Mouse (Mus musculus): ENCODE data around the gene Lef1. TPM values are rescaled to one million over a fixed set of nuclear protein-coding genes. Genes with fewer than 3 reads are reported as not detected.

Gene Lef1
- total and polyA plus RNA-seq, 3 experiments = 0.18 to 0.54 TPM; not detected in 1

GRCm38 (mm10) chr3:131156377-131156776, 46.1 kb downstream of the Lef1 start:
- TF ChIP-seq MXI1 (IDR thresholded peaks at IDR 0.05; ENCODE audit: low read depth, low read length) = no peak
- TF ChIP-seq ZC3H11A (IDR thresholded peaks at IDR 0.05; ENCODE audit: low read depth, low read length) = no peak
- TF ChIP-seq SIN3A (IDR thresholded peaks at IDR 0.05; ENCODE audit: low read length) = no peak
- no peak for TF ChIP-seq EP300 (IDR thresholded peaks at IDR 0.05; ENCODE audit: low read depth in 1 of 2, low read length in 2 of 2)
- no peak for TF ChIP-seq CHD1 (IDR thresholded peaks at IDR 0.05; ENCODE audit: low read depth, low read length)
- TF ChIP-seq MAFK (IDR thresholded peaks at IDR 0.05; ENCODE audit: borderline replicate concordance, low read depth, low read length) = no peak
- no peak for TF ChIP-seq POLR2AphosphoS2 (IDR thresholded peaks at IDR 0.05; ENCODE audit: low read length)
- no peak for TF ChIP-seq ELF1 (IDR thresholded peaks at IDR 0.05; ENCODE audit: low read depth, low read length)
- TF ChIP-seq TBP (IDR thresholded peaks at IDR 0.05; ENCODE audit: low read depth, low read length) = no peak
- TF ChIP-seq JUND (IDR thresholded peaks at IDR 0.05; ENCODE audit: low read depth, low read length) = no peak
- no peak for TF ChIP-seq CTCF (IDR thresholded peaks at IDR 0.05 in 2 of 3, conservative IDR thresholded peaks at IDR 0.05 in 1 of 3; ENCODE audit: control insufficient read depth in 1 of 3, insufficient read depth in 1 of 3, low read depth in 2 of 3, low read length in 3 of 3, poor library complexity in 1 of 3, severe bottlenecking in 1 of 3)
- TF ChIP-seq NRF1 (IDR thresholded peaks at IDR 0.05; ENCODE audit: insufficient read depth, low read depth, low read length, poor library complexity, severe bottlenecking) = no peak
- Histone ChIP-seq H3K27ac (ENCODE audit: control insufficient read depth, low read depth, low read length) (no peak overlapping the region), H3K36me3 (ENCODE audit: control insufficient read depth in 1 of 2, insufficient read depth in 2 of 2, low read length in 2 of 2) (no peaks in the 10 kb centered on the region), H3K4me3 (ENCODE audit: control insufficient read depth in 1 of 2, insufficient read depth in 1 of 2, low read depth in 2 of 2, low read length in 2 of 2) (no peak overlapping the region), H3K4me1 (ENCODE audit: control insufficient read depth in 1 of 2, insufficient read depth in 2 of 2, low read length in 2 of 2) (no peaks in the 10 kb centered on the region), H3K79me2 (ENCODE audit: control insufficient read depth, insufficient read depth, low read length, poor library complexity) (no peaks in the 10 kb centered on the region), H3K9ac (ENCODE audit: control insufficient read depth, low read depth, low read length, poor library complexity, severe bottlenecking) (no peak overlapping the region), H3K27me3 (ENCODE audit: control insufficient read depth in 1 of 2, insufficient read depth in 2 of 2, low read length in 2 of 2) (no peaks in the 10 kb centered on the region), H3K9me3 (replicated peaks; ENCODE audit: insufficient read depth, low read length) (no peaks in the 10 kb centered on the region)
- DNase-seq (ENCODE audit: low read depth, low spot score) = no peak

GRCm38 (mm10) chr3:131157471-131157870, 47.2 kb downstream of the Lef1 start:
- no peaks in the 10 kb centered on the region for H3K36me3 ChIP-seq (ENCODE audit: control insufficient read depth in 1 of 2, insufficient read depth in 2 of 2, low read length in 2 of 2)
- H3K9ac ChIP-seq (ENCODE audit: control insufficient read depth, low read depth, low read length, poor library complexity, severe bottlenecking) = no peak overlapping the region
- H3K9me3 ChIP-seq (replicated peaks; ENCODE audit: insufficient read depth, low read length) = no peaks in the 10 kb centered on the region
- H3K4me3 ChIP-seq (ENCODE audit: control insufficient read depth in 1 of 2, insufficient read depth in 1 of 2, low read depth in 2 of 2, low read length in 2 of 2) = no peak overlapping the region
- H3K79me2 ChIP-seq (ENCODE audit: control insufficient read depth, insufficient read depth, low read length, poor library complexity) = no peaks in the 10 kb centered on the region
- no peak for DNase-seq (ENCODE audit: low read depth, low spot score)
- H3K27ac ChIP-seq (ENCODE audit: control insufficient read depth, low read depth, low read length) = no peak overlapping the region
- no peaks in the 10 kb centered on the region for H3K27me3 ChIP-seq (ENCODE audit: control insufficient read depth in 1 of 2, insufficient read depth in 2 of 2, low read length in 2 of 2)
- H3K4me1 ChIP-seq (ENCODE audit: control insufficient read depth in 1 of 2, insufficient read depth in 2 of 2, low read length in 2 of 2) = no peaks in the 10 kb centered on the region
- TF ChIP-seq ZC3H11A (IDR thresholded peaks at IDR 0.05; ENCODE audit: low read depth, low read length) (no peak), SMC3 (IDR thresholded peaks at IDR 0.05; ENCODE audit: low read depth, low read length) (no peak), ELF1 (IDR thresholded peaks at IDR 0.05; ENCODE audit: low read depth, low read length) (no peak), TCF12 (IDR thresholded peaks at IDR 0.05; ENCODE audit: low read depth, low read length) (no peak), RCOR1 (IDR thresholded peaks at IDR 0.05; ENCODE audit: low read depth, low read length) (no peak), USF1 (IDR thresholded peaks at IDR 0.05; ENCODE audit: low read depth, low read length) (no peak), ETS1 (IDR thresholded peaks at IDR 0.05; ENCODE audit: low read depth, low read length) (no peak), TBP (IDR thresholded peaks at IDR 0.05; ENCODE audit: low read depth, low read length) (no peak), JUND (IDR thresholded peaks at IDR 0.05; ENCODE audit: low read depth, low read length) (no peak), CHD1 (IDR thresholded peaks at IDR 0.05; ENCODE audit: low read depth, low read length) (no peak)

All from MEL (cell line).